Mouse (Mus musculus): Measurements from ENCODE around the gene Ssh2.

DNA sequence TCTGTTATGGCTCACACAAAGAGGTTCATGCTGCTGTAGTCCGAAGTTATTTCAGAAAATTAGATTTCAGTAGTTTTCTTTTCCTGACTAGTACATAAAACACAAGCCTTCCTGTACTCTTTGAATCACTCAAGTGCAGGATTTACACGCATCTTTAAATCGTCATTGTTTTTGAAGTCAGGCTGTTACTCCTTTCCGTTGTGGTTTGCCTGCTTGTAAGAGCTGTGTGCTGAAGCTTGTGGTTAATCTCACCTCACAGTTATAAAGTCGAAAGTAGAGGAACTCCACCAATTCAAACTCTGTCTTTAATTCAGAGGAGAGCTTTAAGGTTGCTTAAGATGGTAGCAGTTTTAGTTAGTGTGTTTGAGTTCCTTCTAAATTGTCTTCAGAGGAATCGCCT is 132.9 kb downstream of the Ssh2 start:
- no peak for TF ChIP-seq POLR2A (IDR thresholded peaks at IDR 0.05; ENCODE audit: insufficient read depth, low read depth, low read length)
- no peak for TF ChIP-seq CTCF (IDR thresholded peaks at IDR 0.05; ENCODE audit: insufficient read depth, low read depth, low read length)
